Mouse (Mus musculus) spleen, adult 2 months (tissue): ENCODE measurements at regions not wholly inside any gene's neighbourhood (a gene's known extent, or its start where the extent isn't known, plus 50 kb on each side); places are given as distances from the start of the nearest gene placed in this dataset.

Experiments used
- DNase-seq, 2 experiments: peaks; one replicate each; pipeline versions ENCODE4 v3.0.0 to v3.0.0-alpha.2; 2012 to 2021; ENCODE audit warnings: low spot score in 2 of 2, low read depth in 1 of 2
- H3K27ac ChIP-seq: fragments of 200-500 bp; 2 replicates; pipeline ENCODE4 v1.5.1; 2012; ENCODE audit warnings: low read length, inconsistent platforms; ENCODE audit not compliant: insufficient read depth
- H3K27me3 ChIP-seq: fragments of 200-500 bp; 2 replicates; pipeline ENCODE4 v1.6.1; 2012; ENCODE audit warnings: mild to moderate bottlenecking, moderate library complexity, low read length, inconsistent platforms; ENCODE audit not compliant: control insufficient read depth, insufficient read depth
- H3K36me3 ChIP-seq: fragments of 200-500 bp; 2 replicates; pipeline ENCODE4 v1.6.1; 2012; ENCODE audit warnings: mild to moderate bottlenecking, low read length, inconsistent platforms; ENCODE audit not compliant: control insufficient read depth, insufficient read depth
- H3K4me1 ChIP-seq: fragments of 200-500 bp; 2 replicates; pipeline ENCODE4 v1.6.1; 2011; ENCODE audit warnings: inconsistent platforms; ENCODE audit not compliant: control insufficient read depth, insufficient read depth, insufficient read length
- H3K4me3 ChIP-seq: fragments of 200-500 bp; 2 replicates; pipeline ENCODE4 v1.5.1; 2011; ENCODE audit warnings: mild to moderate bottlenecking, inconsistent platforms; ENCODE audit not compliant: insufficient read depth, insufficient read length; ENCODE audit errors: extremely low read depth
- CTCF ChIP-seq: fragments of 200-500 bp; IDR thresholded peaks from 2 replicates; pipeline ENCODE4 v1.5.1; 2011; ENCODE audit warnings: mild to moderate bottlenecking, inconsistent platforms; ENCODE audit not compliant: insufficient read depth, insufficient read length, insufficient replicate concordance; ENCODE audit errors: extremely low read depth
- POLR2A ChIP-seq: fragments of 200-500 bp; IDR thresholded peaks from 2 replicates; pipeline ENCODE4 v1.6.1; 2011; ENCODE audit warnings: low read depth, low read length, inconsistent platforms
- WGBS: fragments of 180-500 bp; shearing (Covaris S2); methylation state at CpG from one replicate; pipeline ENCODE4 v1.1.7; 2018; 5-methylcytosine and 5-hydroxymethylcytosine counted together

DNA sequence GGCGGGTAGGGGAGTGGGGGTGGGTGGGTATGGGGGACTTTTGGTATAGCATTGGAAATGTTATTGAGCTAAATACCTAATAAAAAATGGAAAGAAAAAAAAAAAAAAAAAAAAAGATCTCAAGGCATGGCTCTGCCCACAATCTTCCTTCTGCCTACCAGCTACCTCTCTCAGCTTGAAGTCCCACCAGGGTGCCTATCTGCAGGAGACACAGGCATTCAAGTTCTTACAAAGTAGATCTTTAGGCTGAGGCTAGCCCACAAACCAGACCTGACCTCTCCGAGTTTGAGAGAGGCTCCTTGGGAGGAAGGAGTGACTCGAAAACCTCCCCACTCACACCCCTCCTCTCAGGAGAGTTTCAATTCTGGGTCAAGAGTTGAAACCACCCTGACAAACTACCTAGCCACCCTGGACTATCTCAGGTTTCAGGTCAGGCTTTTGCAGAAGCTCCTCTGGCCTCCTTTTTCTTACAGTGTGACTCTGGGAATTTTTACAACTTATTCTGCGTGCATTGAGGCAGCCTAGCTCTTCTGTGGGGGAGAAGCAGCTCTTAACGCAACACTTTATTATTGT, 187.6 kb upstream of the Cxcr4 start:
- 75% methylated on average over 5 of the region's 5 CpGs for WGBS
- H3K27me3 ChIP-seq: no peaks in the 10 kb centered on the region
- TF ChIP-seq POLR2A (no peak), CTCF (no peak)
- DNase-seq: no peak
- no peak overlapping the region for H3K4me3 ChIP-seq
- no peak overlapping the region for H3K27ac ChIP-seq
- no peaks in the 10 kb centered on the region for H3K4me1 ChIP-seq
- no peaks in the 10 kb centered on the region for H3K36me3 ChIP-seq

DNA sequence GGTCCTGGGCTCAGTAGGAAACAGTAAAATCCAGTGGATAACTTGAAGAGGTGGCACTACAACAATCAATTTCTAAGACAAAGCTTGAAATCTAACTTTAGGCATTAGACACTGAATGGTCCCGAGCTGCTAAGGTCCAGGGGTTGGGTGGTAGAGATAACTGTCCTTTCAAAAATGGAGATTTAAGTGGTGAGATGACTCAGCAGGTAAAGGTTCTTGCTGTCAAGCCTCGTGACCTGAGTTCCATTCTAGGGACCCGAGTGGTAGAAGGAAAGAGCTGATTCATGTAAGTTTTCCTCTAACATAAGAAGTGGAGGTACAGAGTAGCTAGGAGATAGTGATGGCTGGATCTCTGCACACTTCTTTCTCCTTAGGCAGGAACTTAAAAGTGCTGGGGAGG, 180.3 kb upstream of the Cxcr4 start:
- peaks cover 3% of the 10 kb centered on the region; the same call in 1 of the 2 replicates for H3K4me1 ChIP-seq
- TF ChIP-seq CTCF: no peak
- TF ChIP-seq POLR2A: no peak
- 59% methylated on average over 3 of the region's 3 CpGs for WGBS

DNA sequence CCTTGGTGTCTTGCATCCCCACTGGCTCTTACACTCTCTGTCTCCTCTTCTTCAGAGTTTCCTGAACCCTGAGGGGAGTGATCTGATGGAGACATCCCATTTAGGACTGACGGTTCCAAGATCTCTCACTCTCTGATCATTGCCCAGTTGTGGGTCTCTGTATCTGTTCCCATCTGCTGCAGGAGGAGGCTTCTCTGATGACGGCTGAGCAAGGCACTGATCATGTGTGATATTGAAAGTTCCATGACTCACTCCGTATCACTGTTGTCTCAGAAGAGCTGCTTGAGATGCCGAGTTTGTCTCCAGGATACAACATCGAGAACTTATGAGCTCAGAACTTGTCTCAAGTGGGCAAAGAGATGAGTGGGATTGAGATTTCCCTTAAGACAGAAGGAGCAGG, 178.7 kb upstream of the Cxcr4 start:
- Histone ChIP-seq H3K4me3 (no peak overlapping the region), H3K27ac (no peak overlapping the region), H3K4me1 (peaks cover 11% of the 10 kb centered on the region; the same call in 1 of the 2 replicates), H3K27me3 (no peaks in the 10 kb centered on the region), H3K36me3 (no peaks in the 10 kb centered on the region)
- 88% methylated on average over 5 of the region's 5 CpGs for WGBS
- DNase-seq: no peak
- TF ChIP-seq CTCF: no peak
- TF ChIP-seq POLR2A: no peak

More for the DNA sequence above, 180.3 kb upstream of the Cxcr4 start:
- Histone ChIP-seq H3K27ac (no peak overlapping the region), H3K36me3 (no peaks in the 10 kb centered on the region), H3K4me3 (no peak overlapping the region), H3K27me3 (no peaks in the 10 kb centered on the region)
- no peak for DNase-seq

DNA sequence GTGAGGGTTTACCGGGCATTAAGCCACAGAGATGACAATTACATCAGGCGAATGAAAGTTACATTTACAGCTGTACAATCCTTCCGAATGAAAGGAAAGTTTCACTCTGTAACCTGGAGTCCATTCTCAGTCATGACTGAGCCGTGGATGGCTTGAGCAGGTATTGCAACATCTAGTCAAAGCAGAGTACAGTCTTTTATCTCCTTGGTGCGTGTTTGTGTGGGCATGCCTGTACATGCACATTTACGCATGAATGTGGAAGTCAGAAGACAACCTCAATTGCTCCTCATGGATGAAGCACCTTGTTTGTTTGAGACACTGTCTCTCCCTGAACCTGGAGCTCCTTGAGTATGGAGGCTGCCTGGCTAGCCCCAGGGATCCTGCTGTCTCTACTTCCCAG, 175.9 kb upstream of the Cxcr4 start:
- TF ChIP-seq POLR2A (no peak), CTCF (no peak)
- Histone ChIP-seq H3K4me3 (no peak overlapping the region), H3K4me1 (peaks cover 11% of the 10 kb centered on the region; the same call in 1 of the 2 replicates), H3K27ac (no peak overlapping the region), H3K27me3 (no peaks in the 10 kb centered on the region), H3K36me3 (no peaks in the 10 kb centered on the region)
- 87% methylated on average over 6 of the region's 6 CpGs for WGBS
- no peak for DNase-seq

DNA sequence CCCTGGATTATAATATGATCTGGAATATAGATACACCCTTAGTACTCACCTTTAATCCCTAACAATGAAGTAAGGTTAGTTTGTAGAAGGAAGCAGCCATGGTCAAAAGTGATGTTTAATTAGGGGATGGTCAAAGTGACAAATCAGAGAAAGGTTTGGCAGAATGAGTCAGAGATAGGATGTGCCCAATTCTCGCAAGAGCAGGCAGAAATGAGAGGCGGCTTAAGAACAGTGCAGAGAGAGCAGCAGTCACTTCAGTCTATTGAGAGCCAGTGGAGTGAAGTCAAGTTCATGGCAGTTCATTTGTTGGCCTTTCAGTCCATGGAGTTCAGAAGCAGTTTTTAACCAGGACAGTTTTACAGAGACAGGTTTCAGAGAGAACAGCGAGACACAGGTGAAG, 175.3 kb upstream of the Cxcr4 start:
- Histone ChIP-seq H3K27me3 (no peaks in the 10 kb centered on the region), H3K4me3 (no peak overlapping the region), H3K4me1 (peaks cover 11% of the 10 kb centered on the region; the same call in 1 of the 2 replicates), H3K36me3 (no peaks in the 10 kb centered on the region), H3K27ac (no peak overlapping the region; the same call in 1 of the 2 replicates)
- DNase-seq: no peak
- TF ChIP-seq CTCF: no peak
- no peak for TF ChIP-seq POLR2A
- 79% methylated on average over 3 of the region's 3 CpGs for WGBS

DNA sequence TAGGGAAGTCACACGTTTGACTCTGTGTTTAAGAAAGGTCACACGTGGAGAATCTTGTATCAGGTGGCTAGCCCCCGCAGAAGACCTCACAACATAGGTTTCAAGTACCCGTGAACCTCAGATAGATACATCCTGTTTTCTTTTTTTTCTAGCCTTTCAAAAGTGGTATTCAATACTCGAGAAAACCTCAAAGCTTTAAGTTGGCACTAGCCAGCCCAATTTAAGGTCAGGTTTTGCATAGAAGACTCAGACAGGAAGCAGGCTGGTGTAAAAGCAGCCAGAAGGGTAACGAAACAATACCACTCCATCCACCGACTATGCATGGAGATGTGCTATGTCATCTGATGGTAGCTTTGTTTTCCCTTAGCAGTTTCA, 174.8 kb upstream of the Cxcr4 start:
- peak overlapping the region; percentile 67 for H3K27ac ChIP-seq
- WGBS: 13% methylated on average over 7 of the region's 7 CpGs
- no peaks in the 10 kb centered on the region for H3K36me3 ChIP-seq
- H3K27me3 ChIP-seq: no peaks in the 10 kb centered on the region
- DNase-seq: peak; percentile 41 to 73
- TF ChIP-seq CTCF (no peak), POLR2A (no peak)
- 0 out of 2 replicates have a peak overlapping the region, but pooled peaks have one; percentile 6 for H3K4me3 ChIP-seq
- H3K4me1 ChIP-seq: peaks cover 11% of the 10 kb centered on the region; the same call in 1 of the 2 replicates

DNA sequence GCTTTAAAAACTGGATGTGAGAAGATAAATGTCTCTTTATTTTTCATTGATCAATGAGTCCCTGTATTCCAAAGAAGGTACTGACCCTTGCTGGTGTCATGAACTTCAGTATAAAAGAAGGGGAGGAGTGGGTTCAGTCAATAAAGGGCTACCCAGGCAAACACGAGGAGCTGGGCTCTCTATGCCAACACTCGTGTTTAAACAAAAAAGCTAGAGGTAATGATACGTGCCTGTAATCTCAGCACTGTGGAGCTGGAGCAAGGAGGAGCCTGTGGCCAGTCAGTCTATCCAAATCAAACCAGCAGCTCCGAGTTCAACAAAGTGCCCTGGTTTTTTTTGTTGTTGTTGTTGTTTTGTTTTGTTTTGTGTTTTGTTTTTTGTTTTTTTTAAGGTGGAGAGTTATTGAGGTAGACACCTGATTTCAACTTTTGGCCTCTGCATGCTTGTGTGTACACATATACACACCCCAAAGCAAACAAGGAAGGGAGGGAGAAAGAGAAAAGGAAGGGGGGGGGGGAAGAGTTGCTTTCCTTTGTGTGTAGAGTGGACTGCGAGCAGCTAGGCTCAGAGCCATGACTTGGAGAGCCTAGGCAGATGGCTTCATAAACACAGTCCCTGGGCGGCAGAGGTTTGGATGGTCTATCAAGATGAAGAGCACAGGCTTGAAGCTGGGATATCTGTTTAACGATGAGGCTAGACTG, 174.2 kb upstream of the Cxcr4 start:
- H3K27ac ChIP-seq: peak overlapping the region; percentile 67
- WGBS: 52% methylated on average over 7 of the region's 7 CpGs
- no peak for TF ChIP-seq CTCF
- no peak for TF ChIP-seq POLR2A
- no peak for DNase-seq
- H3K4me1 ChIP-seq: peaks cover 11% of the 10 kb centered on the region; the same call in 1 of the 2 replicates
- no peaks in the 10 kb centered on the region for H3K36me3 ChIP-seq
- 0 out of 2 replicates have a peak overlapping the region, but pooled peaks have one; percentile 6 for H3K4me3 ChIP-seq
- no peaks in the 10 kb centered on the region for H3K27me3 ChIP-seq
